Mouse (Mus musculus): Measurements from ENCODE around the gene Jag2.

- TF ChIP-seq CTCF (IDR thresholded peaks at IDR 0.05; ENCODE audit: borderline replicate concordance, insufficient read depth, low read length) (no peak), POLR2A (IDR thresholded peaks at IDR 0.05; ENCODE audit: low read depth, low read length) (no peak)
Measured at GRCm38 (mm10) chr12:112914527-112914926, 15.0 kb downstream of the Jag2 start.
